ENCODE assay signal across 11 mouse cellular contexts in the genomic region with DNA sequence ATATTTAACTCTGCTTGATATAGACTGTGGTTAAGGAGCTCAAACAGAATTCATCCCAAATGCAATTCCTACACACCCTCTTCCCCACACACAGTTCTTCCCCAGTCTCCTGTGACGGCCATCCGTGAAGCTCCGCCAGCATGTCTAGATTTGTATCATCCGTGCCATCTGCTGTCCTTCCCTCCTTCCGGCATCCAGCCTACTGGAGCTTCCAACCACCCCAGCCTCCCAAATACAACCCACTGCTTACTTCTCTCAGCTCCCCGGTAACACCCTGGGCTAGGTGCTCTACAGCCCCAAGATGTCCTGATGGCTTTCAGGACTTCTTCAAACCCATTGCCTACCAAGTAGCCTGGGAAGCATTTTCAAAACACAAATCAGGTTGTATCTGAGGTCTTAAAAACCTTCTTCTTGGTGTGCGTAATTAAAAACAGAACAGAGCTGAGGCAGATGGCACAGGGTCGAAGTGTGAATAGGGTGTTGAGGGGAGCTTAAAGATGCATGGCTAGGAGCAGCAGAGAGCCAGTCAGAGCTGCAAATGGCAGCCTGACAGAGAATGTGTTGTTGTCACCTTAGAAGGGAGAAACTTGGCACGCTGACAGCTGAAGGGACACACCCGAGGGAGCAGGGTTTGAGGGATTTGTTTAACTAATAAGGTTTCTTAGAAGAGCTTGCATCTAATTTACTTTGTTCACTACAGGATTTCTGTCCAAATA.
A peak's percentile ranks its signal among the peaks of the same experiment; 100 is the strongest.
DNase-seq lines count a peak whose midpoint lies in the region; ATAC-seq lines count a peak whose summit lies in the region.
"Had no signal": no experiment of that assay in that cellular context is flagged by ENCODE, and none has a peak within 500 bp of the region (broad histone marks: within the 10 kb centered on the region; RNA-seq: fewer than 3 reads in every experiment).

No protein-coding gene starts in this region.

- peak; percentile 81 to 82 for DNase-seq in cerebellum, postnatal 14 days
- DNase-seq in layer of hippocampus, adult 9-11 months: peak; percentile 61
- DNase-seq in right cerebral cortex, postnatal 10 days (ENCODE audit: low spot score in 2 of 2): peak; percentile 78 to 86
- no peak for DNase-seq in adrenal gland, postnatal 36 days
- no peak for DNase-seq in spleen, postnatal 10 days (ENCODE audit: low spot score in 2 of 2)
- DNase-seq: adrenal gland, adult 8-10 months had no signal

- no peak overlapping the region for H3K9ac ChIP-seq in hindbrain, embryonic 12.5 days
- H3K9ac ChIP-seq in hindbrain, embryonic 13.5 days: no peak overlapping the region
- H3K9ac ChIP-seq: embryonic facial prominence, embryonic 13.5 days had no signal

- peaks cover 10% of the 10 kb centered on the region; the same call in 1 of the 2 replicates for H3K4me1 ChIP-seq in hindbrain, embryonic 12.5 days
- H3K4me1 ChIP-seq in hindbrain, embryonic 13.5 days (replicated peaks): peaks cover 6% of the 10 kb centered on the region
- H3K4me1 ChIP-seq: embryonic facial prominence, embryonic 13.5 days had no signal

- H3K9me3 ChIP-seq in hindbrain, embryonic 12.5 days (replicated peaks): no peaks in the 10 kb centered on the region
- no peaks in the 10 kb centered on the region for H3K9me3 ChIP-seq in hindbrain, embryonic 13.5 days
- H3K9me3 ChIP-seq: embryonic facial prominence, embryonic 13.5 days; limb, embryonic 10.5 days had no signal

- 66% methylated on average over 10 of the region's 10 CpGs for WGBS in hindbrain, embryonic 12.5 days
- WGBS in hindbrain, embryonic 13.5 days: 59% methylated on average over 10 of the region's 10 CpGs

- no peak for ATAC-seq in hindbrain, embryonic 12.5 days (ENCODE audit: low FRiP score)
- no peak for ATAC-seq in hindbrain, embryonic 13.5 days (ENCODE audit: low FRiP score)
- ATAC-seq in megakaryocyte progenitor cell, adult 5-6 weeks (replicated peaks; ENCODE audit: poor library complexity): no peak

- no peak overlapping the region for H3K4me2 ChIP-seq in hindbrain, embryonic 12.5 days (replicated peaks)
- no peak overlapping the region for H3K4me2 ChIP-seq in hindbrain, embryonic 13.5 days
- H3K4me2 ChIP-seq: embryonic facial prominence, embryonic 13.5 days had no signal

- peak overlapping the region; percentile 17; the same call in 1 of the 2 replicates for H3K27ac ChIP-seq in hindbrain, embryonic 12.5 days
- H3K27ac ChIP-seq in hindbrain, embryonic 13.5 days: no peak overlapping the region
- H3K27ac ChIP-seq: embryonic facial prominence, embryonic 13.5 days; limb, embryonic 10.5 days had no signal

- H3K27me3 ChIP-seq in hindbrain, embryonic 12.5 days: no peaks in the 10 kb centered on the region
- H3K27me3 ChIP-seq in hindbrain, embryonic 13.5 days: no peaks in the 10 kb centered on the region
- H3K27me3 ChIP-seq: embryonic facial prominence, embryonic 13.5 days had no signal

- H3K36me3 ChIP-seq in hindbrain, embryonic 12.5 days: no peaks in the 10 kb centered on the region
- H3K36me3 ChIP-seq in hindbrain, embryonic 13.5 days: no peaks in the 10 kb centered on the region
- H3K36me3 ChIP-seq: embryonic facial prominence, embryonic 13.5 days; limb, embryonic 10.5 days had no signal

- H3K4me3 ChIP-seq in hindbrain, embryonic 12.5 days: no peak overlapping the region
- H3K4me3 ChIP-seq in hindbrain, embryonic 13.5 days: no peak overlapping the region
- H3K4me3 ChIP-seq: embryonic facial prominence, embryonic 13.5 days; limb, embryonic 10.5 days had no signal

Comparison
In these comparisons a context has a peak if more than half of its experiments do, and no peak if none do; other contexts are left out.
1. DNase-seq: peak in cerebellum, postnatal 14 days (2 of 2), layer of hippocampus, adult 9-11 months (single experiment) and right cerebral cortex, postnatal 10 days (2 of 2); none in adrenal gland, postnatal 36 days (0 of 2) and spleen, postnatal 10 days (0 of 2).